Mouse (Mus musculus): ENCODE results near the gene Myo9a.

Gene Myo9a

GRCm38 (mm10) chr9:59750267-59751065, at the start of gene Myo9a, which contains the start of gene Senp8:
TSS of gene Myo9a (plus strand) at chr9:59750896.
TSS of gene Senp8 (minus strand) at chr9:59750710.
- ChIA-PET POLR2A (interaction anchor here (0.5 to 5.9 kb wide), 73 partner anchors 9 to 1618 kb away, joined by 3 to 57 read pairs (median 4); partner anchors contain the start of genes Pkm (in 3 of the 4), Adpgk (in 1 of the 4), Bbs4 (in 1 of the 4) and Celf6 (in 1 of the 4)), CTCF (interaction anchor here in 3 of 4 experiments (0.6 to 1.9 kb wide), 9 partner anchors 13 to 1482 kb away, joined by 3 to 7 read pairs (median 3); no protein-coding TSS in a partner anchor)

GRCm38 (mm10) chr9:59701094-59701493, 49.6 kb upstream of the Myo9a start:
- POLR2A ChIA-PET = interaction anchor here in 3 of 4 experiments (0.5 to 4.5 kb wide), 11 partner anchors 7 to 586 kb away, joined by 3 to 27 read pairs (median 5); partner anchors contain the start of genes Gramd2 (in 2 of the 3) and Pkm (in 2 of the 3)
- CTCF ChIA-PET = interaction anchor here in 1 of 4 experiments (1.0 kb wide), 1 partner anchor 13 kb away, joined by 3 read pairs; no protein-coding TSS in a partner anchor

GRCm38 (mm10) chr9:59703099-59703498, 47.6 kb upstream of the Myo9a start:
- ChIA-PET CTCF (no interaction called here), POLR2A (interaction anchor here in 2 of 4 experiments (0.9 to 4.5 kb wide), 5 partner anchors 11 to 45 kb away, joined by 3 to 27 read pairs (median 4); partner anchors contain the start of gene Pkm (in 1 of the 2))

- ChIA-PET POLR2A (interaction anchor here (0.6 to 4.2 kb wide), 32 partner anchors 9 to 1076 kb away, joined by 3 to 36 read pairs (median 3); partner anchors contain the start of genes Gramd2 (in 2 of the 4), Pkm (in 2 of the 4), Adpgk (in 1 of the 4) and Celf6 (in 1 of the 4)), CTCF (interaction anchor here in 2 of 4 experiments (0.6 to 1.8 kb wide), 4 partner anchors 9 to 48 kb away, joined by 3 to 5 read pairs (median 4); no protein-coding TSS in a partner anchor)
Measured at GRCm38 (mm10) chr9:59706850-59707825, 43.6 kb upstream of the Myo9a start.

GRCm38 (mm10) chr9:59709225-59709624, 41.5 kb upstream of the Myo9a start:
- CTCF ChIA-PET = no interaction called here
- POLR2A ChIA-PET = interaction anchor here in 3 of 4 experiments (0.5 to 4.2 kb wide), 6 partner anchors 9 to 571 kb away, joined by 3 to 36 read pairs (median 4); partner anchors contain the start of genes Gramd2 (in 1 of the 3) and Pkm (in 1 of the 3)

- POLR2A ChIA-PET = interaction anchor here in 2 of 4 experiments (0.6 to 1.7 kb wide), 10 partner anchors 9 to 60 kb away, joined by 3 to 6 read pairs (median 3); partner anchors contain the start of genes Gramd2 (in 1 of the 2) and Pkm (in 1 of the 2)
Measured at GRCm38 (mm10) chr9:59716275-59716898, 34.3 kb upstream of the Myo9a start.

GRCm38 (mm10) chr9:59718237-59718636, 32.5 kb upstream of the Myo9a start:
- ChIA-PET POLR2A (no interaction called here), CTCF (no interaction called here)

More at GRCm38 (mm10) chr9:59716275-59716898, 34.3 kb upstream of the Myo9a start:
- CTCF ChIA-PET = interaction anchor here in 2 of 4 experiments (0.7 to 1.7 kb wide), 7 partner anchors 9 to 249 kb away, joined by 3 to 5 read pairs (median 3); partner anchors contain the start of genes Myo9a (in 1 of the 2) and Senp8 (in 1 of the 2)

- CTCF ChIA-PET = interaction anchor here in 2 of 4 experiments (0.8 to 1.7 kb wide), 2 partner anchors 72 to 248 kb away, joined by 3 to 5 read pairs; no protein-coding TSS in a partner anchor
- POLR2A ChIA-PET = no interaction called here
Measured at GRCm38 (mm10) chr9:59721144-59721543, 29.6 kb upstream of the Myo9a start.

- ChIA-PET POLR2A (interaction anchor here in 3 of 4 experiments (0.7 to 3.8 kb wide), 24 partner anchors 8 to 236 kb away, joined by 3 to 26 read pairs (median 4); partner anchors contain the start of genes Myo9a (in 2 of the 3), Pkm (in 2 of the 3), Senp8 (in 2 of the 3) and Gramd2 (in 1 of the 3)), CTCF (interaction anchor here in 3 of 4 experiments (0.5 to 3.1 kb wide), 17 partner anchors 16 to 819 kb away, joined by 3 to 17 read pairs (median 4); partner anchors contain the start of gene Celf6 (in 1 of the 3))
Measured at GRCm38 (mm10) chr9:59723096-59723657, 27.5 kb upstream of the Myo9a start.

GRCm38 (mm10) chr9:59723791-59724442, 26.8 kb upstream of the Myo9a start:
- ChIA-PET CTCF (interaction anchor here in 3 of 4 experiments (0.6 to 3.1 kb wide), 17 partner anchors 17 to 819 kb away, joined by 3 to 17 read pairs (median 4); partner anchors contain the start of gene Celf6 (in 1 of the 3)), POLR2A (interaction anchor here in 3 of 4 experiments (0.7 to 3.8 kb wide), 28 partner anchors 8 to 239 kb away, joined by 3 to 26 read pairs (median 4); partner anchors contain the start of genes Myo9a (in 2 of the 3), Pkm (in 2 of the 3), Senp8 (in 2 of the 3) and Gramd2 (in 1 of the 3))

GRCm38 (mm10) chr9:59725515-59725914, 25.2 kb upstream of the Myo9a start:
- POLR2A ChIA-PET = interaction anchor here in 2 of 4 experiments (0.7 to 3.8 kb wide), 10 partner anchors 9 to 1150 kb away, joined by 3 to 26 read pairs (median 4); partner anchors contain the start of genes Pkm (in 2 of the 2), Gramd2 (in 1 of the 2), Myo9a (in 1 of the 2) and Senp8 (in 1 of the 2)
- CTCF ChIA-PET = interaction anchor here in 2 of 4 experiments (1.0 to 3.1 kb wide), 4 partner anchors 9 to 243 kb away, joined by 3 to 17 read pairs (median 3); no protein-coding TSS in a partner anchor

- ChIA-PET CTCF (interaction anchor here in 1 of 4 experiments (0.5 kb wide), 1 partner anchor 214 kb away, joined by 8 read pairs; no protein-coding TSS in a partner anchor), POLR2A (interaction anchor here in 2 of 4 experiments (0.7 to 1.5 kb wide), 3 partner anchors 23 to 1218 kb away, joined by 3 to 4 read pairs (median 3); partner anchors contain the start of genes Myo9a (in 1 of the 2) and Senp8 (in 1 of the 2))
Measured at GRCm38 (mm10) chr9:59727569-59728286, 23.0 kb upstream of the Myo9a start.

GRCm38 (mm10) chr9:59731136-59731535, 19.6 kb upstream of the Myo9a start:
- POLR2A ChIA-PET = interaction anchor here in 1 of 4 experiments (0.6 to 3.3 kb wide), 3 partner anchors 8 to 84 kb away, joined by 3 to 24 read pairs (median 4); partner anchors contain the start of genes Myo9a and Senp8
- CTCF ChIA-PET = interaction anchor here in 2 of 4 experiments (0.6 to 1.4 kb wide), 3 partner anchors 19 to 1011 kb away, joined by 3 to 6 read pairs (median 3); partner anchors contain the start of genes Myo9a (in 1 of the 2) and Senp8 (in 1 of the 2)

- CTCF ChIA-PET = interaction anchor here in 1 of 4 experiments (0.5 kb wide), 1 partner anchor 355 kb away, joined by 3 read pairs; no protein-coding TSS in a partner anchor
- POLR2A ChIA-PET = interaction anchor here in 3 of 4 experiments (0.5 to 3.3 kb wide), 8 partner anchors 9 to 463 kb away, joined by 3 to 24 read pairs (median 4); partner anchors contain the start of genes Myo9a (in 1 of the 3), Parp6 (in 1 of the 3), Pkm (in 1 of the 3) and Senp8 (in 1 of the 3)
Measured at GRCm38 (mm10) chr9:59733075-59733474, 17.6 kb upstream of the Myo9a start.

Data from embryonic stem cell, embryonic (primary cell).